Mouse (Mus musculus) midbrain, embryonic 11.5 days (tissue): ENCODE measurements at regions not wholly inside any gene's neighbourhood (a gene's known extent, or its start where the extent isn't known, plus 50 kb on each side); places are given as distances from the start of the nearest gene placed in this dataset.

Experiments
- ATAC-seq: fragments of 200-750 bp; cut with Nextera tagmentation; 2 replicates; pipeline ENCODE4 v1.8.0; 2017; ENCODE audit warnings: moderate TSS enrichment, moderate library complexity; ENCODE audit not compliant: low FRiP score
- DNase-seq: peaks from one replicate; pipeline ENCODE4 v3.0.0; 2015; ENCODE audit warnings: low spot score; ENCODE audit errors: missing footprints
- H3K27ac ChIP-seq: fragments of 300-500 bp; sonication (generic); 2 replicates; pipeline ENCODE4 v1.5.1; 2014; ENCODE audit warnings: low read depth, low read length
- H3K27me3 ChIP-seq: fragments of 300-500 bp; sonication (generic); 2 replicates; pipeline ENCODE4 v1.6.1; 2014; ENCODE audit warnings: mild to moderate bottlenecking, low read length, moderate library complexity, mixed read lengths; ENCODE audit not compliant: control insufficient read depth, insufficient read depth
- H3K36me3 ChIP-seq: fragments of 300-500 bp; sonication (generic); 2 replicates; pipeline ENCODE4 v1.6.1; 2014; ENCODE audit warnings: mild to moderate bottlenecking, low read length, moderate library complexity, mixed read lengths; ENCODE audit not compliant: control insufficient read depth, insufficient read depth
- H3K4me1 ChIP-seq: fragments of 300-500 bp; sonication (generic); 2 replicates; pipeline ENCODE4 v1.6.1; 2014; ENCODE audit warnings: low read length; ENCODE audit not compliant: control insufficient read depth, insufficient read depth
- H3K4me2 ChIP-seq: fragments of 300-500 bp; sonication (generic); 2 replicates; pipeline ENCODE4 v1.6.1; 2014; ENCODE audit warnings: mild to moderate bottlenecking, moderate library complexity
- H3K4me3 ChIP-seq: fragments of 300-500 bp; sonication (generic); 2 replicates; pipeline ENCODE4 v1.5.1; 2014; ENCODE audit warnings: low read depth, low read length
- H3K9ac ChIP-seq: fragments of 300-500 bp; sonication (generic); 2 replicates; pipeline ENCODE4 v1.6.1; 2014; ENCODE audit warnings: low read length
- H3K9me3 ChIP-seq: fragments of 300-500 bp; sonication (generic); 2 replicates; pipeline ENCODE4 v1.6.1; 2016; ENCODE audit warnings: low read length; ENCODE audit not compliant: control insufficient read depth
- WGBS: fragments of 180-500 bp; shearing (Covaris S2); extraction: QIAGEN DNeasy Blood & Tissue Kit; methylation state at CpG from one replicate; pipeline ENCODE4 v1.1.7; 2014; 5-methylcytosine and 5-hydroxymethylcytosine counted together

DNA sequence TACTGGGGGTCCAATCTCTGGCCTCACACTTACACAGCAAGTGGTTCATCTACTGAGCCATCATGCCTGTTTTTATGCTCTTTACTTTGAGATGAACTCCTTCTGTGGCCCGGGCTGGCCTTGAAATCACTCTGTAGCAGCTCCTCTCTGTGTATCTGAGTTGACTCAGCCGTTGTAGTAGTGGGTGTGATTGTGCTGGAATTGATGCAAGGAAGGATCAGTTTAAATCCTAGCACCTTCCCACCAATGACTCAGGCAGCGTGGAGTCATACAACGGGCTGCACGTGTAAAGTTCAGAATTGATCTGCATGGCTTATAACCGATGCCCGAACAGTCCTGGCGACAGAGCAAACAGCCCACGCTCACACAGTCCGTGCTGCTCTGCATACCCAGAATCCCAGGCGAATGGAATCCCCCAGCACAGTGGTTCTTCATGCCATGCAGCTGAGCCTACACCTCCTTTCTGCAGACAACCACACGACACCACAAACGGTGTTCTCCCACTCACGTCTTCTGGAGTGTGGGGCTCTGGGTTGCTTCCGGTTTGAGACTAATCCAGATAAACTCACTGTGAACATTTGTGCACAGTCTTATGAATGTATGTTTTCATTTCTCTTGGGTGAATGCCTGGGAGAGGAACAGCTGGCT, 81.2 kb downstream of the Gm5294 start:
- no peak overlapping the region for H3K4me2 ChIP-seq
- H3K4me3 ChIP-seq, result no peak overlapping the region
- H3K36me3 ChIP-seq, result no peaks in the 10 kb centered on the region
- no peak overlapping the region for H3K9ac ChIP-seq
- H3K4me1 ChIP-seq, result no peaks in the 10 kb centered on the region
- no peaks in the 10 kb centered on the region for H3K9me3 ChIP-seq
- H3K27me3 ChIP-seq, result no peaks in the 10 kb centered on the region
- H3K27ac ChIP-seq, result no peak overlapping the region
- DNase-seq, result peak; percentile 69
- 91% methylated on average over 15 of the region's 15 CpGs for WGBS
- ATAC-seq, result no peak

DNA sequence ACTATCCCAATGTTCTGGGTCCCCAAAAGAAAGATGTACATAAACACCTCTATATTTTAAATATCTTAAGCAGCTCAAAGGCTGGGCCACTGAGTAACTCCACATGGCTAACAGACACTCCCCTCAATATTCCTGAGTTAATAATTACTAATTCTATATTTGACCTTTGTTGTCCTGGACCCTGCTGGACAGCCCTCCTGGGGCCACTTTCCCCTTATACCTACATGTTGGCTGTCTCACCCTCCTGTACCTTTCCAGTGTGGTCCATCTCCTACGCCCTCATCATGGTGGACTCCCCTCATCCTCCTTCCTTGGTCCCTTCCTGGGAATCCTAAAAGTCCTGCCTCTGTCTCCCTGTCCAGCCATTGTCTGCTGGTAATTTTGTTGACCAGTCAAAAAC, 82.4 kb downstream of the Gm5294 start:
- H3K27ac ChIP-seq, result no peak overlapping the region
- no peaks in the 10 kb centered on the region for H3K27me3 ChIP-seq
- H3K9me3 ChIP-seq, result no peaks in the 10 kb centered on the region
- WGBS, result 86% methylated on average over 1 of the region's 1 CpGs
- H3K4me2 ChIP-seq, result no peak overlapping the region
- no peaks in the 10 kb centered on the region for H3K4me1 ChIP-seq
- no peak overlapping the region for H3K9ac ChIP-seq
- no peaks in the 10 kb centered on the region for H3K36me3 ChIP-seq
- ATAC-seq, result no peak
- H3K4me3 ChIP-seq, result no peak overlapping the region
- peak; percentile 72 for DNase-seq

DNA sequence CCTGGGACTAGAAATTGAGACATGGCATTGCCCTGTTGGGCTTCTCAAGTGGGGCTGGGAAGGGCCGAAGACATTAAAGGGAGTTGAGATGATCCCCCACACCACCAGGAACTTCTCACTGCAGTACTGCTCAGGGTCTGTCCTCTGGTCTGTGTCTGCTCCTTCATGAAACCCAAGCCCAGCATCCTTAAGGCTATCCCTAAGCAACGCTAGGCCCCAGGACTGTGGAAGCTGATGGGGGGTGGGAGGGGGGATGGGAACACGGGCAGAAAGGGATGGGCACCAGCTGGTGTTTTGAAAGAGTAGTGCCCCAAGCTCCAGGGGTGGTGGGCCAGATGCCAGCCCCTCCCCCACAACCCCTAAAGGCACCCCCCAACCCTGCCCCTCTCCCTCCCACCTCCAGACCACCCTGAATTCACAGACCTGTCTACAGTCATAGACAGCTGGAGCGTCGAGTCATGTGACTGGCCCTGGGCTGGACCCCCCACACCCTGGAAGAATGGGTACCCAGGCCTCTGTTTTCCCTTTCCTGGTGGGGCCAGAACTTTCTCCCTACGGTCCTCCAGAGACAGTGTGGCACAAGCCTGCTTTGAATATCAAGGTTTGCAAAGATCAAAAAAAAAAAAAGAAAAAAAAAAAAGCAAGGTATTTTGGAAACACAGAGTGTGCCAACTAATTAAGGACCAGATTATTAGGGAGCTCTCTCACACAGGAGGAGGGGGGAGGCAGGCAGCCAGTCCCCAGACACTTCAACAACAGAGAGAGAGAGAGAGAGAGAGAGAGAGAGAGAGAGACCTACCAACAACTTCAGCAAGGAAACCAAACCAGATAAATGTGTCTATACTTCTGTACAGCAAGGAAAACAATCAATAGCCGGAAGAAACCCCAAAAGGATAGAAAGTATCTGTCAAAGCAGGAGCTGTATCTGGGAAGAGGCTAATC, 85.1 kb downstream of the Pdgfa start:
- H3K36me3 ChIP-seq, result no peaks in the 10 kb centered on the region
- H3K4me3 ChIP-seq, result no peak overlapping the region
- no peaks in the 10 kb centered on the region for H3K9me3 ChIP-seq
- WGBS, result 63% methylated on average over 7 of the region's 7 CpGs
- no peaks in the 10 kb centered on the region for H3K27me3 ChIP-seq
- H3K9ac ChIP-seq, result no peak overlapping the region
- no peaks in the 10 kb centered on the region for H3K4me1 ChIP-seq
- H3K27ac ChIP-seq, result no peak overlapping the region
- peak; percentile 24; the same call in 1 of the 2 replicates for ATAC-seq
- DNase-seq, result peak; percentile 83
- H3K4me2 ChIP-seq, result no peak overlapping the region

DNA sequence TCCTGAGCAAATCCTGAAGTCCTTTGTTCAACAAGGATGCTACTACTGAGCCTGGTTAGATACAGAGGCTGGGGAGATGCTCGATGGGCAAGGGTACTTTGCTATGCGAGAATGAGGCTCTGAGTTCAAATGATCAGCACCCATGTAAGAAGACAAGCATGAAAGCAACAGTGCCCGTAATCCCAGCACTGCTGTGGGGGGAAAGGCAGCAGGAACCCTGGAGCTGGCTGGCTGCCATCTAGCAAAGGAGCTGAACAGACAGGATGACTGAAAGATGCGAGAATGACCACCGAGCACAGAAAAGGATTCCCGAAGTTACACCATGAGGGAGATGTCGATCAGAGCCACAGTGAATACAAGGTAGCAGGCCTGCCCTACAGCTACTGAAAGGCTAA, 84.5 kb downstream of the Pdgfa start:
- Histone ChIP-seq H3K27ac (no peak overlapping the region), H3K9me3 (no peaks in the 10 kb centered on the region), H3K4me1 (no peaks in the 10 kb centered on the region), H3K4me3 (no peak overlapping the region), H3K27me3 (no peaks in the 10 kb centered on the region), H3K9ac (no peak overlapping the region), H3K36me3 (no peaks in the 10 kb centered on the region), H3K4me2 (no peak overlapping the region)
- ATAC-seq, result no peak
- 74% methylated on average over 7 of the region's 7 CpGs for WGBS
- DNase-seq, result peak; percentile 81

DNA sequence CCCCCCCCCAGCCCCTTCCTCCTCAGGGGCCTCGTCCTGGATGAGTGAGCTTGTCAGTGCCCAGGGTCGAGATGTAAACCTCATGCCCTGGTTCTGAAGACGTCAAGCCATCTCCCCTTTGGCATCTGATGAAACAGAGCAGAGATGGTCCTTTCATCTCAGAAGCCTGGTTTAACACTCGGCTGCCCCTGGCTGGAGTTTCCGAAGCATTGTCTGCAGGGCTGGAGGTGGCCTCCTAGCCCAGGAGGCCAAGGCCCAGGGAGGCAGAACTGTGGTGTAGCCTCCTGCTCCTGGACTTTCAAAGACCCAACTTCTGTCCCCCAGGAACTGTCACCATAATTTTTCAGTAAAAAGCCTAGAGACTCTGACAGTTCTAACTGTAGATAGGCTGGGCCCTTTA, 82.1 kb downstream of the Pdgfa start:
- Histone ChIP-seq H3K4me3 (no peak overlapping the region), H3K9me3 (no peaks in the 10 kb centered on the region), H3K36me3 (no peaks in the 10 kb centered on the region), H3K27ac (no peak overlapping the region), H3K4me1 (no peaks in the 10 kb centered on the region), H3K9ac (no peak overlapping the region), H3K27me3 (no peaks in the 10 kb centered on the region), H3K4me2 (no peak overlapping the region)
- ATAC-seq, result no peak
- WGBS, result 7% methylated on average over 5 of the region's 5 CpGs
- DNase-seq, result peak; percentile 21

DNA sequence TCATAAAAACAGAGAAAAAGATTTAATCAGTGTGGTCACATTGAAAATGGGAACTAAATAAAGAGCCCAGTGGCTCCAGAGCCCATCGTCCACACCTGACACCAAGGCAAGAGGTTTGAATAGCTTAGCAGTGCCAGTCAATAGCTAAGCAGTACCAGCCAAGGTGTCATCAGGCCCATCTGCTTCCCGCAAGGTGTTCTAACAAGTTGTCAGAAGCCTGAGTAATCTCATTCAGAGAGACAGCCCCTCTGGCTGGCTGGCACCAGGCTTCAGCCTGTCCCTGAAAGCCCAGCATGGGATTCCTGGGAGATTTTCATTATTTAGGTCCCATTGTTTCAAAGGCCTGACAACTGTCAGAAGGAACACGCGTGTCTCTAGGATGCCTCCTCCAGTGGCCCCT, 81.7 kb downstream of the Pdgfa start:
- no peak overlapping the region for H3K4me3 ChIP-seq
- no peaks in the 10 kb centered on the region for H3K27me3 ChIP-seq
- ATAC-seq, result no peak
- no peak overlapping the region for H3K9ac ChIP-seq
- H3K4me1 ChIP-seq, result no peaks in the 10 kb centered on the region
- no peaks in the 10 kb centered on the region for H3K9me3 ChIP-seq
- WGBS, result 84% methylated on average over 4 of the region's 4 CpGs
- H3K27ac ChIP-seq, result no peak overlapping the region
- H3K36me3 ChIP-seq, result no peaks in the 10 kb centered on the region
- DNase-seq, result peak; percentile 28
- H3K4me2 ChIP-seq, result no peak overlapping the region

DNA sequence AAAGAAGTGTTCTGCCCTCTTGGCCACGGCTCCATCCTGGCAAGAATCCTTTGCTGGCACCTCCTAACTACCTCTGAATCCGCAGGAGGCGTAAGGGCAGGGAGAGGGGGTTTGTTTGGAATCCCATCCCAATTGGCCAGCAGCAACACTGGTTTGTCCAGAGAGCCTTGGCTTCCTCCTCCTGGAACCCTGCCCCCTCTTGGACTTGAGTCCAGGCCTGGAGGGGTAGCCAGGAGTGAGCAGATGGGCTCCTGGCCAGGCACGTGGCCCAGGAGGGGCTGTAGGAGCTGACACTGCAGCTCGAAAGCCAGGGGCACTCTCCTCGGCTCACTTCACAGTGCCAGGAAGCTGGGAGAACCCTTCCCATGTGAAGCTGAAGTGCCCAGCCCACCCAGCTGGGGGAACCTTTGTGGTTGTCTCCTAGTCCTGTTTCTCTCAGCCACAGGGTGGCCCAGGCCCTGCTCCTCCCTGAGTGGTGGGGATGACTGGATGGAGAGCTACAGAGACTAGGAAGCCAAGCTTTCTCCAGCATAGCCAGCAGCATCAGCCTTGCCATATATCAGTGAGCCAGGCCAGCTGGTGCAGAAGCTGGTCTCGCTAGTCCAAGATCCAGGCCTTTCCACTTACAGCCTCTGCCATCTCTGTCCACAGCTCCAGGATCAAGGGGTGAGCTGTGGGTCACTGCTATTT, 76.9 kb downstream of the Pdgfa start:
- no peak overlapping the region for H3K27ac ChIP-seq
- no peaks in the 10 kb centered on the region for H3K27me3 ChIP-seq
- H3K9me3 ChIP-seq, result no peaks in the 10 kb centered on the region
- no peak overlapping the region for H3K4me3 ChIP-seq
- H3K4me1 ChIP-seq, result no peaks in the 10 kb centered on the region
- no peak for ATAC-seq
- H3K4me2 ChIP-seq, result no peak overlapping the region
- DNase-seq, result no peak
- WGBS, result 78% methylated on average over 7 of the region's 7 CpGs
- no peak overlapping the region for H3K9ac ChIP-seq
- no peaks in the 10 kb centered on the region for H3K36me3 ChIP-seq

DNA sequence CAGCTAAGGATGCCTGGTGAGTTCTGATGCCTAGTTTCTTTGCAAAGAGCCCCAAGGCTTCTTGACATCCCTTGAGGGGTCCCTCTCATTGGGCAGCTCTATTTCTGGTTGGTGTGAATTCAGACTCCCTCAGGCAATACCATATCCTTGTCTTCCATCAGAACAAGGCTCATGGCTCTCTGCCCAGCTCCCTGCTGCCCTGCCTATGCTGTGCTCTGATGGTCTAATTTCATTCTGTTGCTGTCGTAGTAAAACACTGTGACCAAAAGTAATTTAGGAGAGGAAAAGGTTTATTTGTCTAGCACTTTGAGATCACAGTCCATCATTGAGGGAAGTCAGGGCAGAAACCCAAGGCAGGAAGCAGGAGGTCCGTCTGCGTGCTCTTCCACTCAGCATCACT, 75.1 kb downstream of the Pdgfa start:
- Histone ChIP-seq H3K9me3 (no peaks in the 10 kb centered on the region), H3K9ac (no peak overlapping the region), H3K27ac (no peak overlapping the region), H3K4me2 (no peak overlapping the region), H3K27me3 (no peaks in the 10 kb centered on the region), H3K4me3 (no peak overlapping the region), H3K4me1 (no peaks in the 10 kb centered on the region), H3K36me3 (no peaks in the 10 kb centered on the region)
- ATAC-seq, result no peak
- DNase-seq, result no peak
- WGBS, result 82% methylated on average over 3 of the region's 3 CpGs
